Mouse (Mus musculus): ENCODE results near the gene Irf3.
A peak's percentile ranks its signal among the peaks of the same experiment; 100 is the strongest.

The Irf3 gene

DNA sequence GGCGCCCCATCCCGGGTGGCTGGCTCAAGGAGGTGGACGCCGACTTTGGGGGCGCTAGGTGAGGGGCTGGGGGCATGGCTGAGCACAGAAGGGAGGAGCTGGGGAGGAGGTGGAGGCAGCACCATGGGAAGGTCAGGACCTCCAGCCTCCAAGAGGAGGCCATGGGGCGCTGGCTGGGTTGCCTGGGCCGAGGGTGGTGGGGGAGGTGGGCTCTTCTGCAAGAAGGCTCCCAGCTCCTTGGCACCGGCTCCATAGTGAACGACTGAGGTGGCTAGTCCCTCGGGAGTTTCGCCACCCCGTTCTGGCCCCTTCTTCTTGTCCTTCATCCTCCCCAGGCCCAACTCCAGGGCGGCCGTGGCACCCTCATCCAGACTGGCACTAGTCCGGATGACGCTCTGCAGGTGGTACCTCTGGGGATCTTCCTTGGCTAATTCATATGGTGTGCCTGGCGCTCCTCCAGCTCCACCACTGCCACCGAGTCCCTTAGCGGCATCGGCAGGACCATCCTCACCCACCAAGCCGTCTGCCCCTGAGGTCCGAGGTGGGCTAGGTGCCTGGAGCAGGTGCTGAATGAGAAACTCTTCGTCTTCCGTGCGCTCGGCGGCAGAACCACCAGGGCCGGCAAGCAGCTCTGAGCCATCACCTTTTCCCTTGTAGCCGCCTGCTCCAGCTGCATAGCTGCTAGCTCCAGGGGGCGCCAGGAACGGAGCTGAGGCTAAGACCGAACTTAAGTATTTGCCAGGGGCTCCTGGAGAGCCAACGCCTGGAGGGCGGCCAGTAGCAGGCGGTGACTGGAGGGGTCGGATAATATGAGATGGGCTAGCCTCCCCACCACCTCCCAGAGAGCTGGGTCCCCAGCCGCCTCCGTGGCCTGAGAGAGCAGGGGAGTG, 50.8 kb downstream of the Irf3 start:
- peaks cover 74% of the 10 kb centered on the region for H3K4me1 ChIP-seq (replicated peaks; ENCODE audit: low read depth, low read length)
- peaks cover 67% of the 10 kb centered on the region for H3K36me3 ChIP-seq (ENCODE audit: insufficient read depth, low read length)
- peak overlapping the region; percentile 67 for H3K4me3 ChIP-seq (replicated peaks; ENCODE audit: low read length)
- no peaks in the 10 kb centered on the region for H3K27me3 ChIP-seq (ENCODE audit: insufficient read depth, low read length)
- no peak for TF ChIP-seq CTCF (conservative IDR thresholded peaks at IDR 0.05; ENCODE audit: low read length)
- no peak for TF ChIP-seq NANOG (IDR thresholded peaks at IDR 0.05; ENCODE audit: borderline replicate concordance, low read length)
- no peak for TF ChIP-seq POU5F1 (IDR thresholded peaks at IDR 0.05; ENCODE audit: borderline replicate concordance, low read length)
- H3K9me3 ChIP-seq (ENCODE audit: low read length): no peaks in the 10 kb centered on the region

- Histone ChIP-seq H3K4me1 (replicated peaks; ENCODE audit: low read depth, low read length) (peaks cover 75% of the 10 kb centered on the region), H3K27me3 (ENCODE audit: insufficient read depth, low read length) (no peaks in the 10 kb centered on the region), H3K36me3 (ENCODE audit: insufficient read depth, low read length) (peaks cover 59% of the 10 kb centered on the region), H3K4me3 (replicated peaks; ENCODE audit: low read length) (peak overlapping the region; percentile 67), H3K9me3 (ENCODE audit: low read length) (no peaks in the 10 kb centered on the region)
- TF ChIP-seq NANOG (IDR thresholded peaks at IDR 0.05; ENCODE audit: borderline replicate concordance, low read length): no peak
- TF ChIP-seq POU5F1 (IDR thresholded peaks at IDR 0.05; ENCODE audit: borderline replicate concordance, low read length): no peak
- no peak for TF ChIP-seq CTCF (conservative IDR thresholded peaks at IDR 0.05; ENCODE audit: low read length)
Measured at GRCm38 (mm10) chr7:45048923-45049657, 51.6 kb downstream of the Irf3 start.

DNA sequence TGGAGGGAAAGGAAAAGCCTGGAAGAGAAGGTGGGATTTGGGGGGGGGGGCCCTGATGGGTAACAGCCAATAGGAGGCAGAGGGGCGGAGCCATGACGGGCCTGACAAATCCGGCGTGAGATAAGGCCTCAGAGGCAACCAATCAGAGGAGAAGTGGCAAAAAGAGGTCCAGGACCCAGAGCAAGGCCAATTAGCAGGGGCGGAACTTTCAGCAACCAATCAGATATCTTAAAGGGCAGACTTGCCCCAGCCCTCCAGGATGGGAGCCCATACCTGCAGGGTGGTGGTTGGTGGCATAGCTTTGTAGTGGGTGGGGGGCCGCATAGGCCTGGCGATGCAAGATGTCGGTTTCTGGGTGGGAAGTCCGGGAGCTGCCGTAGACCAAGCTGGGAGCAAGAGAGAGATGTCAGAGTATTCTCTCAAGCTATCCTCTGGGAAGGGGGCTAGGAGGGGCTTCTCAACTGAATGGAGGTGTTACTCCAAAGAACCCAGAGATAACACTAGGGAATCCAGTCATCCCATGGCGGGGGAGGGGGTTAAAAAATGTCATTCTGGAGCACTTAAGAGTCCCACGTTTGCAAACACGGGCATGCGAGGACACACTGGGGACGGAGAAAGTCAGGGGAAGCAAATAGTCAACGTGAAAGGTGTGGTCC, 53.6 kb downstream of the Irf3 start:
- Histone ChIP-seq H3K4me3 (replicated peaks; ENCODE audit: low read length) (peak overlapping the region; percentile 92), H3K9me3 (ENCODE audit: low read length) (no peaks in the 10 kb centered on the region), H3K27me3 (ENCODE audit: insufficient read depth, low read length) (no peaks in the 10 kb centered on the region), H3K36me3 (ENCODE audit: insufficient read depth, low read length) (peaks cover 45% of the 10 kb centered on the region), H3K4me1 (replicated peaks; ENCODE audit: low read depth, low read length) (peaks cover 78% of the 10 kb centered on the region)
- TF ChIP-seq CTCF (conservative IDR thresholded peaks at IDR 0.05; ENCODE audit: low read length): no peak
- TF ChIP-seq POU5F1 (IDR thresholded peaks at IDR 0.05; ENCODE audit: borderline replicate concordance, low read length): no peak
- TF ChIP-seq NANOG (IDR thresholded peaks at IDR 0.05; ENCODE audit: borderline replicate concordance, low read length): no peak

GRCm38 (mm10) chr7:45051601-45051974, 54.1 kb downstream of the Irf3 start:
- TF ChIP-seq CTCF (conservative IDR thresholded peaks at IDR 0.05; ENCODE audit: low read length): no peak
- TF ChIP-seq POU5F1 (IDR thresholded peaks at IDR 0.05; ENCODE audit: borderline replicate concordance, low read length): no peak
- TF ChIP-seq NANOG (IDR thresholded peaks at IDR 0.05; ENCODE audit: borderline replicate concordance, low read length): no peak

More at GRCm38 (mm10) chr7:45051601-45051974, 54.1 kb downstream of the Irf3 start:
- peak overlapping the region; percentile 92 for H3K4me3 ChIP-seq (replicated peaks; ENCODE audit: low read length)
- H3K4me1 ChIP-seq (replicated peaks; ENCODE audit: low read depth, low read length): peaks cover 78% of the 10 kb centered on the region
- H3K9me3 ChIP-seq (ENCODE audit: low read length): no peaks in the 10 kb centered on the region
- no peaks in the 10 kb centered on the region for H3K27me3 ChIP-seq (ENCODE audit: insufficient read depth, low read length)
- peaks cover 40% of the 10 kb centered on the region for H3K36me3 ChIP-seq (ENCODE audit: insufficient read depth, low read length)
